Mouse (Mus musculus) liver, postnatal 0 days (tissue): ENCODE measurements around the gene Camkmt. TPM values are rescaled to one million over a fixed set of nuclear protein-coding genes. Genes with fewer than 3 reads are reported as not detected.

Experiments used
- ATAC-seq: fragments of 200-750 bp; cut with Nextera tagmentation; 2 replicates; pipeline ENCODE4 v1.8.0; 2017; ENCODE audit warnings: mild to moderate bottlenecking, moderate library complexity
- DNase-seq: peaks from one replicate; pipeline ENCODE4 v3.0.0-alpha.2; 2016
- H3K27ac ChIP-seq: fragments of 300-500 bp; sonication (generic); 2 replicates; pipeline ENCODE4 v1.5.1; 2014; ENCODE audit warnings: antibody characterized with exemption, moderate library complexity, mild to moderate bottlenecking, low read depth
- H3K27me3 ChIP-seq: fragments of 300-500 bp; sonication (generic); 2 replicates; pipeline ENCODE4 v1.6.1; 2014; ENCODE audit warnings: low read length, control low read depth, mixed read lengths; ENCODE audit not compliant: insufficient read depth
- H3K36me3 ChIP-seq: fragments of 300-500 bp; sonication (generic); replicated peaks from 2 replicates; pipeline ENCODE4 v1.6.1; 2014; ENCODE audit warnings: mild to moderate bottlenecking, control low read depth, low read length, moderate library complexity, mixed read lengths; ENCODE audit not compliant: insufficient read depth
- H3K4me1 ChIP-seq: fragments of 300-500 bp; sonication (generic); 2 replicates; pipeline ENCODE4 v1.6.1; 2014; ENCODE audit warnings: antibody characterized with exemption, mild to moderate bottlenecking, control low read depth; ENCODE audit not compliant: insufficient read depth
- H3K4me2 ChIP-seq: fragments of 300-500 bp; sonication (generic); 2 replicates; pipeline ENCODE4 v1.6.1; 2014; ENCODE audit warnings: low read depth, mild to moderate bottlenecking, low read length, moderate library complexity, mixed read lengths
- H3K4me3 ChIP-seq: fragments of 300-500 bp; sonication (generic); 2 replicates; pipeline ENCODE4 v1.5.1; 2014; ENCODE audit warnings: low read depth, low read length
- H3K9ac ChIP-seq: fragments of 300-500 bp; sonication (generic); replicated peaks from 2 replicates; pipeline ENCODE4 v1.6.1; 2014; ENCODE audit warnings: mild to moderate bottlenecking, moderate library complexity
- H3K9me3 ChIP-seq: fragments of 300-500 bp; sonication (generic); 2 replicates; pipeline ENCODE4 v1.6.1; 2016; ENCODE audit warnings: mild to moderate bottlenecking, control low read depth, low read length, mixed read lengths
- CTCF ChIP-seq: sonication (generic); IDR thresholded peaks from 2 replicates; pipeline ENCODE4 v1.5.1; 2016; ENCODE audit warnings: antibody characterized with exemption, low read depth
- EP300 ChIP-seq: IDR thresholded peaks from 2 replicates; pipeline ENCODE4 v1.6.1; 2016; ENCODE audit warnings: antibody characterized with exemption, low read depth, mild to moderate bottlenecking
- WGBS: fragments of 180-500 bp; shearing (Covaris S2); extraction: QIAGEN DNeasy Blood & Tissue Kit; methylation state at CpG from one replicate; pipeline ENCODE4 v1.1.7; 2014; ENCODE audit not compliant: insufficient replicate concordance; 5-methylcytosine and 5-hydroxymethylcytosine counted together
- polyA plus RNA-seq: library from polyadenylated mRNA; unstranded; fragments of >200 nt; fragmentation: Nextera tagmentation; extraction: Ambion mirVana; gene quantifications from 2 replicates; pipeline ENCODE4 v1.2.1, GENCODE M21; 2015

Camkmt gene
- polyA plus RNA-seq, 1 experiment from 2014 or later: 1.4 TPM

GRCm38 (mm10) chr17:85149211-85149738 is 58.9 kb downstream of the Camkmt start:
- Histone ChIP-seq H3K27ac (no peak overlapping the region), H3K4me2 (no peak overlapping the region), H3K9me3 (no peaks in the 10 kb centered on the region), H3K36me3 (no peaks in the 10 kb centered on the region), H3K27me3 (no peaks in the 10 kb centered on the region), H3K4me3 (no peak overlapping the region), H3K4me1 (no peaks in the 10 kb centered on the region), H3K9ac (no peak overlapping the region)
- ATAC-seq (no peak), DNase-seq (no peak)
- no peak for TF ChIP-seq EP300
- TF ChIP-seq CTCF: no peak
- 42% methylated on average over 3 of the region's 3 CpGs for WGBS

GRCm38 (mm10) chr17:85151264-85151663 is 60.9 kb downstream of the Camkmt start:
- H3K4me1 ChIP-seq: no peaks in the 10 kb centered on the region
- H3K4me3 ChIP-seq: no peak overlapping the region
- no peaks in the 10 kb centered on the region for H3K36me3 ChIP-seq
- H3K9me3 ChIP-seq: no peaks in the 10 kb centered on the region
- TF ChIP-seq EP300 (no peak), CTCF (no peak)
- DNase-seq: no peak
- WGBS: 46% methylated on average over 8 of the region's 8 CpGs
- no peak overlapping the region for H3K9ac ChIP-seq
- ATAC-seq: no peak
- H3K27me3 ChIP-seq: no peaks in the 10 kb centered on the region
- no peak overlapping the region for H3K4me2 ChIP-seq
- H3K27ac ChIP-seq: no peak overlapping the region

GRCm38 (mm10) chr17:85158202-85158601 is 67.8 kb downstream of the Camkmt start:
- no peak for ATAC-seq

GRCm38 (mm10) chr17:85159526-85159925 is 69.2 kb downstream of the Camkmt start:
- 83% methylated on average over 8 of the region's 8 CpGs for WGBS
- H3K9ac ChIP-seq: no peak overlapping the region
- ATAC-seq (no peak), DNase-seq (no peak)
- H3K36me3 ChIP-seq: no peaks in the 10 kb centered on the region
- H3K4me1 ChIP-seq: no peaks in the 10 kb centered on the region
- H3K9me3 ChIP-seq: no peaks in the 10 kb centered on the region
- H3K27ac ChIP-seq: no peak overlapping the region
- TF ChIP-seq CTCF: no peak
- no peak for TF ChIP-seq EP300
- no peak overlapping the region for H3K4me2 ChIP-seq
- no peaks in the 10 kb centered on the region for H3K27me3 ChIP-seq
- no peak overlapping the region for H3K4me3 ChIP-seq

More at GRCm38 (mm10) chr17:85158202-85158601, 67.8 kb downstream of the Camkmt start:
- 71% methylated on average over 4 of the region's 4 CpGs for WGBS
- Histone ChIP-seq H3K9ac (no peak overlapping the region), H3K4me1 (no peaks in the 10 kb centered on the region), H3K36me3 (no peaks in the 10 kb centered on the region), H3K27me3 (no peaks in the 10 kb centered on the region), H3K9me3 (no peaks in the 10 kb centered on the region), H3K4me3 (no peak overlapping the region), H3K27ac (no peak overlapping the region), H3K4me2 (no peak overlapping the region)
- TF ChIP-seq CTCF (no peak), EP300 (no peak)
- DNase-seq: no peak

- H3K36me3 ChIP-seq: no peaks in the 10 kb centered on the region
- no peaks in the 10 kb centered on the region for H3K4me1 ChIP-seq
- no peak for TF ChIP-seq CTCF
- TF ChIP-seq EP300: no peak
- H3K9ac ChIP-seq: no peak overlapping the region
- no peak for DNase-seq
- no peaks in the 10 kb centered on the region for H3K9me3 ChIP-seq
- whole genome bisulfite sequencing: 86% methylated on average over 8 of the region's 8 CpGs
- H3K4me3 ChIP-seq: no peak overlapping the region
- no peak overlapping the region for H3K4me2 ChIP-seq
- H3K27me3 ChIP-seq: no peaks in the 10 kb centered on the region
- no peak overlapping the region for H3K27ac ChIP-seq
- no peak for ATAC-seq
Observed at GRCm38 (mm10) chr17:85160786-85161185, 70.4 kb downstream of the Camkmt start.

GRCm38 (mm10) chr17:85162569-85163271 is 72.4 kb downstream of the Camkmt start:
- Histone ChIP-seq H3K27me3 (no peaks in the 10 kb centered on the region), H3K27ac (no peak overlapping the region), H3K9me3 (no peaks in the 10 kb centered on the region), H3K4me3 (no peak overlapping the region), H3K36me3 (no peaks in the 10 kb centered on the region), H3K9ac (no peak overlapping the region), H3K4me2 (no peak overlapping the region), H3K4me1 (no peaks in the 10 kb centered on the region)
- DNase-seq (no peak), ATAC-seq (no peak)
- 83% methylated on average over 7 of the region's 7 CpGs for WGBS
- TF ChIP-seq CTCF (no peak), EP300 (no peak)

- ATAC-seq (no peak), DNase-seq (no peak)
- no peaks in the 10 kb centered on the region for H3K4me1 ChIP-seq
- H3K27me3 ChIP-seq: no peaks in the 10 kb centered on the region
- 85% methylated on average over 4 of the region's 4 CpGs for WGBS
- H3K27ac ChIP-seq: no peak overlapping the region
- no peak overlapping the region for H3K9ac ChIP-seq
- H3K36me3 ChIP-seq: no peaks in the 10 kb centered on the region
- TF ChIP-seq EP300 (no peak), CTCF (no peak)
- no peak overlapping the region for H3K4me2 ChIP-seq
- H3K9me3 ChIP-seq: no peaks in the 10 kb centered on the region
- no peak overlapping the region for H3K4me3 ChIP-seq
Observed at GRCm38 (mm10) chr17:85163272-85163610, 72.9 kb downstream of the Camkmt start.
